ENCODE assay signal across 13 mouse cellular contexts in the genomic region with DNA sequence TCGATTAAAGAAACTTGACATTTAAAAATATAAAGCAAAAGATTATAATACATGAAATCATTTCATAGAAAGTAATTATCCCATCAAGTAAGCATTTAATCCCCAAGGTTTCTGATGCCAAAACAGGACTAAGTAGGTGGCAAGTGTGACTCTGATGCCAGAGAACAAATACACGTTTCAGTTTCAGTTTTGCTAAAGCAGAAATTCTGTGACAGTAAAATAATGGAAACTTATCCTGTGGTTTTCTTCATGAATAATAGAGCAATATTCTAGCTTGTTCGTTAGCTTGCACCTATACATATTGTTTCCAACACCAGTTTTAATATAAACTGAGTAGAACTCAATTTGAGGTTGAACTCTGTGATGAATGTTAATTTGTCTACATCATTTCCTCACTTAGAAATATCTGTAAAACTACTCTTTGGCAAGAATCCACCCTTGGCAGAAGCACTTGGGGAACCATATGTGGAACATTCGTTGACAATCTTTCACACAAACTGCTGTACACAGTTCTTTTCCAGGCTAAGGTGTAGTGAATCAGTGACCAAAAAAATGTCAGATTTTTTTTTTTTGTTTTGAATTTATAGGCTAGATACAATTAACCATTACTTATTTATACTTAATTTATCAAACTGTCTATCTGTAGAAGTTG.
DNase-seq lines count a peak whose midpoint lies in the region; ATAC-seq and TF ChIP-seq lines count a peak whose summit lies in the region.
"Had no signal": no experiment of that assay in that cellular context is flagged by ENCODE, and none has a peak within 500 bp of the region (broad histone marks: within the 10 kb centered on the region; RNA-seq: fewer than 3 reads in every experiment).

No protein-coding gene starts in this region.

- no peaks in the 10 kb centered on the region for H3K9me3 ChIP-seq in forebrain, embryonic 13.5 days (replicated peaks)
- no peaks in the 10 kb centered on the region for H3K9me3 ChIP-seq in forebrain, embryonic 15.5 days
- H3K9me3 ChIP-seq in limb, embryonic 14.5 days (ENCODE audit: control insufficient read depth, low read length), result no peaks in the 10 kb centered on the region
- no peaks in the 10 kb centered on the region for H3K9me3 ChIP-seq in limb, embryonic 10.5 days (replicated peaks)

- no peak overlapping the region for H3K4me3 ChIP-seq in forebrain, embryonic 13.5 days
- no peak overlapping the region for H3K4me3 ChIP-seq in forebrain, embryonic 15.5 days
- no peak overlapping the region for H3K4me3 ChIP-seq in limb, embryonic 14.5 days (replicated peaks; ENCODE audit: low read length)
- H3K4me3 ChIP-seq in limb, embryonic 10.5 days, result no peak overlapping the region

- no peak overlapping the region for H3K9ac ChIP-seq in forebrain, embryonic 13.5 days
- H3K9ac ChIP-seq in forebrain, embryonic 15.5 days (replicated peaks), result no peak overlapping the region
- no peak overlapping the region for H3K9ac ChIP-seq in limb, embryonic 14.5 days (ENCODE audit: low read depth, low read length, severe bottlenecking)

- ATAC-seq in forebrain, embryonic 13.5 days, result peak; percentile 53; the same call in 1 of the 2 replicates
- ATAC-seq in forebrain, embryonic 15.5 days (replicated peaks), result no peak; the same call in 1 of the 2 replicates
- no peak for ATAC-seq in limb, embryonic 14.5 days (ENCODE audit: low FRiP score, low read depth)
- ATAC-seq in CD4-positive, CD25-positive, alpha-beta regulatory T cell, adult 4 months, result peak; percentile 62
- peak; percentile 68 for ATAC-seq in inflammation-experienced regulatory T-cells, adult 6 months

- no peak overlapping the region for H3K27ac ChIP-seq in forebrain, embryonic 13.5 days
- no peak overlapping the region for H3K27ac ChIP-seq in forebrain, embryonic 15.5 days (replicated peaks)
- H3K27ac ChIP-seq in limb, embryonic 14.5 days (replicated peaks; ENCODE audit: low read depth, low read length), result no peak overlapping the region
- no peak overlapping the region for H3K27ac ChIP-seq in limb, embryonic 10.5 days
- H3K27ac ChIP-seq: macrophage had no signal

- 66% methylated on average over 4 of the region's 4 CpGs for WGBS in forebrain, embryonic 13.5 days
- 60% methylated on average over 4 of the region's 4 CpGs for WGBS in forebrain, embryonic 15.5 days
- WGBS in limb, embryonic 14.5 days, result 57% methylated on average over 4 of the region's 4 CpGs
- 89% methylated on average over 4 of the region's 4 CpGs for WGBS in limb, embryonic 10.5 days

- H3K4me2 ChIP-seq in forebrain, embryonic 13.5 days, result no peak overlapping the region
- H3K4me2 ChIP-seq in forebrain, embryonic 15.5 days (replicated peaks), result no peak overlapping the region
- H3K4me2 ChIP-seq in limb, embryonic 14.5 days (replicated peaks; ENCODE audit: low read depth, low read length, severe bottlenecking), result no peak overlapping the region

- no peak for TF ChIP-seq POLR2A in limb, embryonic 14.5 days (IDR thresholded peaks at IDR 0.05; ENCODE audit: borderline replicate concordance, extremely low read depth, insufficient read depth, insufficient read length)

- no peaks in the 10 kb centered on the region for H3K4me1 ChIP-seq in forebrain, embryonic 13.5 days
- 0 out of 2 replicates have a peak, but pooled peaks cover 3% of the 10 kb centered on the region for H3K4me1 ChIP-seq in forebrain, embryonic 15.5 days
- no peaks in the 10 kb centered on the region for H3K4me1 ChIP-seq in limb, embryonic 14.5 days (ENCODE audit: control insufficient read depth, insufficient read depth, low read length)
- H3K4me1 ChIP-seq in limb, embryonic 10.5 days, result no peaks in the 10 kb centered on the region

- H3K36me3 ChIP-seq in forebrain, embryonic 13.5 days (ENCODE audit: poor library complexity, severe bottlenecking), result no peaks in the 10 kb centered on the region
- H3K36me3 ChIP-seq in forebrain, embryonic 15.5 days, result no peaks in the 10 kb centered on the region
- H3K36me3 ChIP-seq in limb, embryonic 14.5 days (ENCODE audit: control insufficient read depth, insufficient read depth, low read length), result no peaks in the 10 kb centered on the region
- no peaks in the 10 kb centered on the region for H3K36me3 ChIP-seq in limb, embryonic 10.5 days

- DNase-seq in limb, embryonic 14.5 days (ENCODE audit: low spot score), result peak; percentile 52
- DNase-seq in limb, embryonic 10.5 days (ENCODE audit: low spot score), result no peak
- no peak for DNase-seq in embryo, embryonic 10.5 days (ENCODE audit: low spot score)
- DNase-seq in natural killer cell, adult 2 months (ENCODE audit: low spot score in 2 of 2), result no peak
- DNase-seq: adrenal gland, postnatal 36 days; cerebellum, adult 9-11 months; kidney, adult 9 months; thymus, postnatal 25 days had no signal

- no peaks in the 10 kb centered on the region for H3K27me3 ChIP-seq in forebrain, embryonic 13.5 days
- H3K27me3 ChIP-seq in forebrain, embryonic 15.5 days, result no peaks in the 10 kb centered on the region
- no peaks in the 10 kb centered on the region for H3K27me3 ChIP-seq in limb, embryonic 14.5 days (ENCODE audit: control insufficient read depth, insufficient read depth, low read length)
- H3K27me3 ChIP-seq in limb, embryonic 10.5 days (ENCODE audit: low read depth, poor library complexity, severe bottlenecking), result no peaks in the 10 kb centered on the region

Comparison
In these comparisons a context has a peak if more than half of its experiments do, and no peak if none do; other contexts are left out.
1. ATAC-seq: peak in forebrain, embryonic 13.5 days (single experiment), CD4-positive, CD25-positive, alpha-beta regulatory T cell, adult 4 months (single experiment) and inflammation-experienced regulatory T-cells, adult 6 months (single experiment); none in forebrain, embryonic 15.5 days (single experiment) and limb, embryonic 14.5 days (single experiment).